Mouse (Mus musculus) left cerebral cortex, adult 6 months (tissue): ENCODE data around the gene Eapp. TPM values are rescaled to one million over a fixed set of nuclear protein-coding genes. Genes with fewer than 3 reads are reported as not detected.

ENCODE experiments used
- long read RNA-seq, 2 experiments: library from polyadenylated mRNA; unstranded; transcript quantifications; one replicate each; pipeline ENCODE4 v2.0.0; 2019 to 2020
- polyA plus RNA-seq: library from polyadenylated mRNA; unstranded; fragments of <200 nt; fragmentation: Nextera tagmentation; gene quantifications from 2 replicates; pipeline ENCODE4 v1.2.3, GENCODE M21; 2021

Gene Eapp
- 60.9 and 69.3 TPM in 2 replicates for polyA plus RNA-seq
- long read RNA-seq, experiment 1, full-length matches to known transcripts = 34 of 50 reads
- long read RNA-seq, experiment 1, partial matches to known transcripts = 2 of 50 reads
- long read RNA-seq, experiment 1, other reads (novel, unspliced or antisense) = 14 of 50 reads
- long read RNA-seq, experiment 2, full-length matches to known transcripts = 14 of 43 reads
- long read RNA-seq, experiment 2, partial matches to known transcripts = 17 of 43 reads
- long read RNA-seq, experiment 2, other reads (novel, unspliced or antisense) = 12 of 43 reads

DNA sequence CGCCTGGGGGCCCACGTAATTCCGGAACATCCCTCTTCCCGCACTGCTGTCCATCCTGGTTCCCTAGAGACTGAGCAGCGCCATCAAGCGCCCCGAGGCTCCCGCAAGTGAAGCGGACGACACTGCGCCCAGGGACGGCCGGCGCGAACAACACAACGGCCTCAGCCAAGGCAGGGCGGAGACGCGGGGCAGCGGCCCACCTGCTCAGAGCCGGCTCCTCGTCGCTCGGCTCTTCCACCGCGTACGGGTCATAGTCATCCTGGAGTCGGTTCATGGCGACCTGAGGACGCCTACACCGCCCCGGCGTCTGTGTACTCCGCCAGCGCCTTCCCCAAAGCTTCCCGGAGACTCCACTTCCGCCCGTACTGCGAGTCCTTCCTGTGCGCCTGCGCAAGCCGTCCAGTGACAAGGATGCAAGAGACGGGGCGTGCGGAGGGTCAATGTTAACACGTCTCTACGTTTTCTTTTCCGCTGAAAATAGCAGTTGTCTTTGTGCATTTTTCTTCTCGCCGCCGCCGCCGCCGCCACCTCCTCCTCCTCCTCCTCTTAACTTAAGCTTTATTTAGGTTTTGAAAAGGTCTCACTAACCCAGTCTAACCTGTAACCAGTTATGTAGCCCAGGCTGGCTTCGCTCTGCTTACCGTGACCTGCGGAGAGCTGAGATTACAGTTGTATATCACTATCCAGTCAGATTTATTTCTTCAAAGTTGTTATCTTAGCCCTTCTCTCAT, at the start of gene Eapp:
TSS of gene Eapp (minus strand) at position 387 of the 731 bp plus-strand sequence.

GRCm38 (mm10) chr12:54656396-54657171, 39.1 kb downstream of the Eapp start, which contains the start of gene Sptssa:
Gene Sptssa, minus strand, starts transcription at chr12:54656573.

Other genes starting within 250 kb of the Eapp start
- gene Sptssa, start 39.3 kb downstream of the Eapp start, polyA plus RNA-seq = 71.7 and 86.8 TPM in 2 replicates
- gene Snx6, start 99.8 kb upstream of the Eapp start, polyA plus RNA-seq = 75.9 and 88.9 TPM in 2 replicates
- gene Cfl2, start 167.0 kb upstream of the Eapp start, polyA plus RNA-seq = 94.3 and 126 TPM in 2 replicates